Mouse (Mus musculus): Measurements from ENCODE around the gene Sult2a8.
"Not testable (repeated sequence)": the region's sequence is repeated elsewhere in the genome, so short reads cannot be mapped to it uniquely, and the experiment has no call there.

Sult2a8 gene

DNA sequence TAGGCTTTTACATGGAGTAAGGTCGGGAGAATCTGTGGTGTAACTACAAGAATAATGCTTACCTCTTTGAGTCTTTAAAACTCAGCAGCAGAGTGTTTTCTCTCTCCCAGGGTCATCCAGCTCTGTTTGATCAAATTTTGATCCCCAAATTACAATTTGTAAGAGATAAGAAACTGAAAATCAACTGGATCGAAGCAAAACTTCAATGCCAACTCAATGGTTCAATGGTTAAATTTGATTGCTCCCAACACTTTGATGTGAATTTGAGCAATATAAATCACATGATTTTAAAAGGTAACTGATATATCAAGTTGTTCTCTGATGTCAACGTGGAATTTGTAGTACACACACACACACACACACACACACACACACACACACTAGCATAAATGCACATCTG, at the start of gene Sult2a8:
TSS of gene Sult2a8 (minus strand) at position 236 of the 400 bp plus-strand sequence.
- no peak for DNase-seq (ENCODE audit: inconsistent age in 2 of 2, low spot score in 1 of 2)

DNA sequence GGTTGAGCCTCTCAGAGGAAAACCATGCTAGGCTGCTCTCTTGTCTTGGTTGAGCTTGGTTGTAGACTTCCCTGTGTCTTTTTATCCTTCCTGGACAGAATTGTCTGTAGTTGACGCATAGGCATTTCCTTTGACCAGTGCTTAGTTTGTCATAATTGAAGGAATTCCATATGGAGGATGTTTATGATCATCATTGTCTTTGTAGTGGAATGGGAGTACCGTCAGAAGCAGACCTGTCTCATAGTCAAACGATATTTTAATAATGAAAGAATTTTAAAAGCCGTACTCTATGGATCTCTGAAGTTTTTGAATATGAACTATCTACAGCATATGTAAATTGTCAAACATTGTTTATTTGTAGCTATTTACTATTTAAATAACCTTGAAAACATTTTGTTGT, 47.6 kb upstream of the Sult2a8 start, which contains the start of gene Sult2a7:
TSS of gene Sult2a7 (minus strand) at position 101 of the 400 bp plus-strand sequence.
- DNase-seq (ENCODE audit: inconsistent age in 2 of 2, low spot score in 1 of 2), result no peak

- no peak for DNase-seq (ENCODE audit: inconsistent age in 2 of 2, low spot score in 1 of 2)
Observed at GRCm38 (mm10) chr7:14492886-14493285, 46.3 kb upstream of the Sult2a8 start.

GRCm38 (mm10) chr7:14439581-14439980, 7.0 kb downstream of the Sult2a8 start:
- DNase-seq (ENCODE audit: inconsistent age in 2 of 2, low spot score in 1 of 2), result no peak

GRCm38 (mm10) chr7:14438484-14438883, 8.1 kb downstream of the Sult2a8 start:
- DNase-seq (ENCODE audit: inconsistent age in 2 of 2, low spot score in 1 of 2), result no peak

- DNase-seq (ENCODE audit: inconsistent age in 2 of 2, low spot score in 1 of 2), result no peak
Observed at GRCm38 (mm10) chr7:14438029-14438428, 8.5 kb downstream of the Sult2a8 start.

DNA sequence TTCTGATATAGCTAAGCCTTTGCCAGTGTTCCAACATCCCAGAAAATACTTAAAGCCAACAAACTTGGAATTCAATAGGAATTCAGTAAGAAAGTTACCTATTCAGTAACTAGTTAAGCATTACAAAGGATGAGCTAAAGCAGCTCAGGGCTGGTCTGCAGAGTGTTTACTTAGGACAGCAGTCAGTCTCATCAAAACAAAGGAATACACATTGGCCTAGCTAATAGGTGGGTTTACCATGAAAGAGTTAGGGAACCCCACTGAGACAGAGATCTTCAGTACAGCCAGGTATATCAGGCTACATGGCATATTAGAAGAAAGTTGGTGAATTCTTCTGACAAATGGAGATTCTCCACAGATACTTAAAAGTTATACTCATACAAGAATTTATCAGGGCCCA, 47.2 kb downstream of the Sult2a8 start:
- DNase-seq (ENCODE audit: inconsistent age in 2 of 2, low spot score in 1 of 2), result not testable (repeated sequence)

DNA sequence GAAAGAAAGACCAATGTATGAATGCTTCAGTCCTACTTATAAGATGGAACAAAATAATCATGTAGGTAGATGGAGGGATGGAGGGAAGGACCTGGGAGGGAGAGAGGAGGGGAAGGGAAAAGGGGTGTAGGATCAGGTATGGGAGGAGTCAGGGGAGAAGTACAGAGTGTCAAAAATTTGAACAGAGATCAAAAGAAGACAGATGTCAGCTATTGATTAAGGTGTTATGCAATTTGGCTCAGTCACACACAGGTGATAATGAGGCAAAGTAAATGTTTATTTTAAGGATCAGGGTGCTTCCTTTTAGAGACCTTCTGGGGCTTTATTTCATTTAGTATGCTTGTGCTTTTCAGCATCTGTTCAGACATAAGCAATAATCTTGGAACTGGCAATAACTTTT, 50.1 kb downstream of the Sult2a8 start:
- DNase-seq (ENCODE audit: inconsistent age in 2 of 2, low spot score in 1 of 2), result no peak

Measured in adrenal gland, adult (tissue).